Mouse (Mus musculus): ENCODE measurements around the gene Zfp870. TPM values are rescaled to one million over a fixed set of nuclear protein-coding genes. Genes with fewer than 3 reads are reported as not detected.

Gene Zfp870
- polyA plus RNA-seq (2015; fragmentation: Nextera tagmentation; extraction: Ambion mirVana): 1.6 TPM in 2 replicates

GRCm38 (mm10) chr17:32891239-32892180 is at the start of gene Zfp870:
Gene Zfp870 (minus strand): TSS chr17:32891642.
- Histone ChIP-seq H3K9me3 (replicated peaks) (no peaks in the 10 kb centered on the region), H3K27ac (replicated peaks) (peak within 1 kb of the TSS; percentile 49), H3K27me3 (no peaks in the 10 kb centered on the region), H3K4me2 (peak within 1 kb of the TSS; percentile 82), H3K4me3 (replicated peaks) (peak within 1 kb of the TSS; percentile 67), H3K9ac (peak within 1 kb of the TSS; percentile 66), H3K36me3 (replicated peaks) (no peaks in the 10 kb centered on the region), H3K4me1 (replicated peaks) (peaks cover 12% of the 10 kb centered on the region)
- ATAC-seq (ENCODE audit: insufficient read depth): peak; percentile 94
- 12% methylated on average over 33 of the region's 33 CpGs for WGBS (ENCODE audit: insufficient replicate concordance)

GRCm38 (mm10) chr17:32939831-32940230 is 48.4 kb upstream of the Zfp870 start:
- no peak overlapping the region for H3K4me2 ChIP-seq
- no peak for ATAC-seq (ENCODE audit: insufficient read depth)
- H3K4me1 ChIP-seq (replicated peaks): no peaks in the 10 kb centered on the region
- WGBS (ENCODE audit: insufficient replicate concordance): 68% methylated on average over 4 of the region's 4 CpGs
- H3K27me3 ChIP-seq: no peaks in the 10 kb centered on the region
- no peak overlapping the region for H3K9ac ChIP-seq
- no peaks in the 10 kb centered on the region for H3K36me3 ChIP-seq (replicated peaks)
- no peaks in the 10 kb centered on the region for H3K9me3 ChIP-seq (replicated peaks)
- no peak overlapping the region for H3K27ac ChIP-seq (replicated peaks)
- H3K4me3 ChIP-seq (replicated peaks): no peak overlapping the region

- no peak for ATAC-seq (ENCODE audit: insufficient read depth)
- Histone ChIP-seq H3K4me2 (no peak overlapping the region), H3K27ac (replicated peaks) (no peak overlapping the region), H3K27me3 (no peaks in the 10 kb centered on the region), H3K4me1 (replicated peaks) (peaks cover 11% of the 10 kb centered on the region), H3K9me3 (replicated peaks) (no peaks in the 10 kb centered on the region), H3K36me3 (replicated peaks) (no peaks in the 10 kb centered on the region), H3K4me3 (replicated peaks) (no peak overlapping the region), H3K9ac (no peak overlapping the region)
- WGBS (ENCODE audit: insufficient replicate concordance): 69% methylated on average over 5 of the region's 5 CpGs
Measured at GRCm38 (mm10) chr17:32927803-32928202, 36.4 kb upstream of the Zfp870 start.

- peak; percentile 83 for ATAC-seq (ENCODE audit: insufficient read depth)
- H3K4me1 ChIP-seq (replicated peaks): peaks cover 11% of the 10 kb centered on the region
- no peaks in the 10 kb centered on the region for H3K36me3 ChIP-seq (replicated peaks)
- no peaks in the 10 kb centered on the region for H3K9me3 ChIP-seq (replicated peaks)
- peak overlapping the region; percentile 53; the same call in 1 of the 2 replicates for H3K27ac ChIP-seq (replicated peaks)
- H3K27me3 ChIP-seq: no peaks in the 10 kb centered on the region
- H3K4me2 ChIP-seq: peak overlapping the region; percentile 72
- WGBS (ENCODE audit: insufficient replicate concordance): 17% methylated on average over 32 of the region's 32 CpGs
- H3K9ac ChIP-seq: no peak overlapping the region
- H3K4me3 ChIP-seq (replicated peaks): peak overlapping the region; percentile 54
Measured at GRCm38 (mm10) chr17:32924658-32925312, 33.3 kb upstream of the Zfp870 start.

GRCm38 (mm10) chr17:32923681-32924080 is 32.2 kb upstream of the Zfp870 start:
- no peaks in the 10 kb centered on the region for H3K36me3 ChIP-seq (replicated peaks)
- WGBS (ENCODE audit: insufficient replicate concordance): 81% methylated on average over 1 of the region's 1 CpGs
- no peak overlapping the region for H3K4me3 ChIP-seq (replicated peaks)
- no peak for ATAC-seq (ENCODE audit: insufficient read depth)
- no peak overlapping the region for H3K27ac ChIP-seq (replicated peaks)
- no peak overlapping the region for H3K4me2 ChIP-seq
- peaks cover 11% of the 10 kb centered on the region for H3K4me1 ChIP-seq (replicated peaks)
- H3K9ac ChIP-seq: no peak overlapping the region
- H3K27me3 ChIP-seq: no peaks in the 10 kb centered on the region
- H3K9me3 ChIP-seq (replicated peaks): no peaks in the 10 kb centered on the region

- no peak overlapping the region for H3K4me3 ChIP-seq (replicated peaks)
- no peaks in the 10 kb centered on the region for H3K4me1 ChIP-seq (replicated peaks)
- WGBS (ENCODE audit: insufficient replicate concordance): 37% methylated on average over 2 of the region's 2 CpGs
- no peaks in the 10 kb centered on the region for H3K36me3 ChIP-seq (replicated peaks)
- H3K9ac ChIP-seq: no peak overlapping the region
- H3K27ac ChIP-seq (replicated peaks): no peak overlapping the region
- H3K4me2 ChIP-seq: no peak overlapping the region
- ATAC-seq (ENCODE audit: insufficient read depth): no peak
- no peaks in the 10 kb centered on the region for H3K9me3 ChIP-seq (replicated peaks)
- no peaks in the 10 kb centered on the region for H3K27me3 ChIP-seq
Measured at GRCm38 (mm10) chr17:32919123-32919522, 27.7 kb upstream of the Zfp870 start.

GRCm38 (mm10) chr17:32917131-32917530 is 25.7 kb upstream of the Zfp870 start, which contains the start of gene Cyp4f14:
Gene Cyp4f14 (minus strand): TSS chr17:32917342.
- Histone ChIP-seq H3K4me2 (no peak within 1 kb of the TSS), H3K9me3 (replicated peaks) (no peaks in the 10 kb centered on the region), H3K4me3 (replicated peaks) (no peak within 1 kb of the TSS), H3K27ac (replicated peaks) (no peak within 1 kb of the TSS), H3K27me3 (0 out of 2 replicates have a peak, but pooled peaks cover 2% of the 10 kb centered on the region), H3K9ac (no peak within 1 kb of the TSS), H3K4me1 (replicated peaks) (no peaks in the 10 kb centered on the region), H3K36me3 (replicated peaks) (no peaks in the 10 kb centered on the region)
- ATAC-seq (ENCODE audit: insufficient read depth): no peak
- WGBS (ENCODE audit: insufficient replicate concordance): 54% methylated on average over 2 of the region's 2 CpGs

GRCm38 (mm10) chr17:32916075-32916474 is 24.6 kb upstream of the Zfp870 start:
- H3K27ac ChIP-seq (replicated peaks): no peak overlapping the region
- no peak overlapping the region for H3K4me2 ChIP-seq

GRCm38 (mm10) chr17:32906172-32906571 is 14.7 kb upstream of the Zfp870 start:
- Histone ChIP-seq H3K36me3 (replicated peaks) (no peaks in the 10 kb centered on the region), H3K27me3 (peaks cover 13% of the 10 kb centered on the region; the same call in 1 of the 2 replicates), H3K27ac (replicated peaks) (no peak overlapping the region), H3K9me3 (replicated peaks) (no peaks in the 10 kb centered on the region), H3K4me1 (replicated peaks) (peaks cover 2% of the 10 kb centered on the region; the same call in 1 of the 2 replicates), H3K9ac (no peak overlapping the region), H3K4me3 (replicated peaks) (no peak overlapping the region), H3K4me2 (no peak overlapping the region)
- 56% methylated on average over 10 of the region's 10 CpGs for WGBS (ENCODE audit: insufficient replicate concordance)
- no peak for ATAC-seq (ENCODE audit: insufficient read depth)

More at GRCm38 (mm10) chr17:32916075-32916474, 24.6 kb upstream of the Zfp870 start:
- ATAC-seq (ENCODE audit: insufficient read depth): no peak
- H3K27me3 ChIP-seq: 0 out of 2 replicates have a peak, but pooled peaks cover 11% of the 10 kb centered on the region
- no peaks in the 10 kb centered on the region for H3K4me1 ChIP-seq (replicated peaks)
- no peaks in the 10 kb centered on the region for H3K9me3 ChIP-seq (replicated peaks)
- H3K4me3 ChIP-seq (replicated peaks): no peak overlapping the region
- H3K36me3 ChIP-seq (replicated peaks): no peaks in the 10 kb centered on the region
- 40% methylated on average over 1 of the region's 1 CpGs for WGBS (ENCODE audit: insufficient replicate concordance)
- H3K9ac ChIP-seq: no peak overlapping the region

- 11% methylated on average over 19 of the region's 19 CpGs for WGBS (ENCODE audit: insufficient replicate concordance)
- no peaks in the 10 kb centered on the region for H3K9me3 ChIP-seq (replicated peaks)
- no peaks in the 10 kb centered on the region for H3K36me3 ChIP-seq (replicated peaks)
- H3K27ac ChIP-seq (replicated peaks): no peak overlapping the region
- H3K9ac ChIP-seq: no peak overlapping the region
- H3K4me3 ChIP-seq (replicated peaks): no peak overlapping the region
- ATAC-seq (ENCODE audit: insufficient read depth): no peak
- H3K27me3 ChIP-seq: peaks cover 11% of the 10 kb centered on the region; the same call in 1 of the 2 replicates
- H3K4me1 ChIP-seq (replicated peaks): peaks cover 2% of the 10 kb centered on the region; the same call in 1 of the 2 replicates
- H3K4me2 ChIP-seq: peak overlapping the region; percentile 32; the same call in 1 of the 2 replicates
Measured at GRCm38 (mm10) chr17:32905239-32905638, 13.8 kb upstream of the Zfp870 start.

- H3K27me3 ChIP-seq: peaks cover 11% of the 10 kb centered on the region; the same call in 1 of the 2 replicates
- WGBS (ENCODE audit: insufficient replicate concordance): 33% methylated on average over 2 of the region's 2 CpGs
- no peak overlapping the region for H3K4me3 ChIP-seq (replicated peaks)
Measured at GRCm38 (mm10) chr17:32904414-32904813, 13.0 kb upstream of the Zfp870 start.

More at GRCm38 (mm10) chr17:32904414-32904813, 13.0 kb upstream of the Zfp870 start:
- no peak overlapping the region for H3K9ac ChIP-seq
- peaks cover 2% of the 10 kb centered on the region; the same call in 1 of the 2 replicates for H3K4me1 ChIP-seq (replicated peaks)
- no peaks in the 10 kb centered on the region for H3K9me3 ChIP-seq (replicated peaks)
- no peak for ATAC-seq (ENCODE audit: insufficient read depth)
- no peak overlapping the region for H3K27ac ChIP-seq (replicated peaks)
- H3K4me2 ChIP-seq: no peak overlapping the region
- no peaks in the 10 kb centered on the region for H3K36me3 ChIP-seq (replicated peaks)

Measured in liver, embryonic 15.5 days (tissue).